Mouse (Mus musculus) thymus, postnatal 25 days (tissue): ENCODE measurements around the gene Gm4491.
A peak's percentile ranks its signal among the peaks of the same experiment; 100 is the strongest.

ENCODE experiments used
- DNase-seq: peaks from one replicate; pipeline ENCODE4 v3.0.0; 2022

Gm4491 gene

GRCm38 (mm10) chr14:57115823-57116544 lies at the start of gene Gm4491:
Gm4491 (minus strand) TSS chr14:57115883.
- DNase-seq: no peak

- DNase-seq: no peak
Observed at GRCm38 (mm10) chr14:57161833-57162232, 46.1 kb upstream of the Gm4491 start.

DNA sequence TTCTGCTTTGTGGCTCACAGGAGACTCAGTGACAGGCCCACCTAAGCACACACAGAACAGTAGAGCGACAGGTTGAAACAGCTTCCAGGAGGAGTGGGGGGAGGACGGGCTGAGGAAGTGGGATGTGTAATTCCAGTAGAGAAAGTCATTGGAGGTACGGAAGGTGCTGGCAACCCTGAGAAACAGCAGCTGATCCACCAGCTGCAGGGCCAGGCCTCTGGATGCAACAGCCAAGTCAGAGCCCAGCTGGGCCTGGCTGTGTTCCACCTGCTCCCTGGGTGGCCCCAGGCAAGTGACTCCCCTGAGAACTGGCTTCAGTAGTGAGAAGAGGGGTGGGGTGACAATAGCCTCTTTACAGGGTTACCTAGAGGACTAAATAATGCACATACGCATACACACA lies 45.5 kb upstream of the Gm4491 start:
- DNase-seq: no peak

DNA sequence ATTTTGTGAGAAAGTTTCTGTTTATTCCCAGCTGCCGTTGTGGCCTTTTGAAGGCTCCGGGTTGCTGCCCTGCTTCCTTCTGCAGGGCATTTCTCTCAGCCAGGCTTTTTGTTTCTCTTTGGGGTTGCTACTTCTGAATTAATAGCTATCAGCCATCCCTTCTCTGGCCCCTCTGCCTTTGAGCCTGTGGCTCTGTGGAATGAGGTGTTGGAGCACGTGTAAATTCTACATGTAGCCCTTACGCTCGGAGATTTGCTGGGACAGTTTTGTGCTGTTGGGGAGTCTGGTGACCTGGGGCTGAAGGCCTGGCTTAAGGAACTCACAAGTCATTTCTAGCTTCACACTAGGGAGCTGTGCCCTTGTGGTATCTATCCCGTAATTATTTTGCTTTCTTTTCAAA lies 39.2 kb upstream of the Gm4491 start:
- DNase-seq: no peak

DNA sequence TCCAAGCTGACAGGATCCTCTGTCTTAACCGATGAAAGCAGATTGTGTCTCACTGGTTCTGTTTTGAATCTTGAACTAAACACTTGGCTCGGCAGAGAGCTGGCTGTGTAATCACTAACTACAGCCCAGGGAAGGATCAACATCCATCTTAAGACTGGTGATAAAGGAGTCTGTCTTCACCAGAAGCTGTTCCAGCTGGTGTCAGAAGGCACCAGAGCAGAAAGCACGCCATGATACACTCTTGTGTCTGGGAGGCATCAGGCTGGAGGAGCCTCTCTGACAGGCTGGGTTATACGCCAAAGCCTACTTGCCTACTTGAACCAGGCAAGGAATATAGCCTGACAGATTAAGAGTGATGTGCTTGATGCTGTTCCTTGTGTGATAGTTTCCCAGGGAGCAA lies 30.1 kb upstream of the Gm4491 start:
- no peak for DNase-seq

DNA sequence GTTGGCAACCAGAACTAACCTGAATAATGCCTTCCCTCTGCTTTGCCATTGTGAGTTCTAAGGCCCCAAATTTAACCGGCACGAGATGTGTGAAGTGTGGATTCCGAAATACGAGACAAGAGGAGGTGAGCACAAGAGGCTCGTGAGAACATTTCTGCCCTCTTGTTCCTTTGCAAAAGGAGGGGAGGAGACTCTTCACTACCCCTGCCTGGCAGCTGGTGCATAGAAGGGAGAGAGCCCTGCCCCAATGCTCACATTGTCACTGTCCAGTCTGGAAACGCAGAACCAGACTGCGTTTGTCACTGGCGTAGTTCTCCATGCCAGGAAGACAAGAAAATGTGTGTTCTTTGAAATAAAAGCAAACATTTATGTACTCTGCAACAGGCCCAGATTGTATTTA lies 19.6 kb upstream of the Gm4491 start:
- DNase-seq: no peak

DNA sequence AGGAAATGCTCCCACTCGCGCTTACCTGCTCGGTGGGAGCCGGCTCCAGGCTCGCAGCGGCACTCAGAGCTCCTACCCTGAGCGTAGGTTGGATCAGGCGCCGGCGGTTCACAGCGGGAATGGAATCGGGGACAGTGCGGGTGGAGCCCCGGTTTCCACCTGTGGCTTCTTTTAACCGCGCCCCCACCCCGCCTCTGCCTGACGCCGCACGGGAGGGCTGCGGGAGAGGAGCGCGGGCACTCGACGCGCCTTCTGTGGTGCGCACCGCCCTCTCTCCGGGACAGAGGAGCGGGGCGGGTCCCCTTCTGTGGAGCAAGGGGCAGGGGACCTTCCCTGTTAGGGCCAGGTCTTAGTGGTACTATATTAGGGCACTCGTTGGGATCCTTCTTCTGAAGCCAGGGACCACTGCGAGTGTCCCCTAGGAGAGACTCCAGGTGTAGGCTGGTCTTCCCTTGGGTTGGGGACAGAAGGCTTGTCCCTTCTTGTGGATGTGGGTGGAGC lies 17.5 kb upstream of the Gm4491 start, which contains the start of gene Gjb6:
Gjb6 (minus strand) TSS at position 451 of the 501 bp plus-strand sequence.
- no peak for DNase-seq

DNA sequence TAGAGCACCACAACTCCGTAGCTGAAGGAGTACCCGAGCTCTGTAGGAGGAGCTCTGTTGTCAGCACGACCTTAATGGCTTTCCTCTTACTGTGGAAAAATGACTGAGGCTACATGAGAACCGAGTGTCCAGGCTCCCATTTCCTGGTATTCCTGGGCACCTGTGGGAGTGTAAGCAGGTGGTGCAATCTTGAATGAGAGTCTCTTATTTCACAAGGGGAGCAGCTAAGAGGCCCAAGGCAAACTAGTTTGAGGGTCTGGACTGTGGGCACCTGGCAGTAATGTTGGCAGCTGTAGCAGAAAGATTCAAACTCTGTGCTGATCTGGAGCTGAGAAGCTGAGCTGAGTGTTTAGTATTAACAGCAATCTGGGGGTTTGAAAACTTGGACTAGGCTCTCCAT lies 11.7 kb upstream of the Gm4491 start:
- DNase-seq: no peak

- no peak for DNase-seq
Observed at GRCm38 (mm10) chr14:57122295-57122694, 6.6 kb upstream of the Gm4491 start.

GRCm38 (mm10) chr14:57109194-57109593 lies 6.5 kb downstream of the Gm4491 start:
- DNase-seq: peak; percentile 23

DNA sequence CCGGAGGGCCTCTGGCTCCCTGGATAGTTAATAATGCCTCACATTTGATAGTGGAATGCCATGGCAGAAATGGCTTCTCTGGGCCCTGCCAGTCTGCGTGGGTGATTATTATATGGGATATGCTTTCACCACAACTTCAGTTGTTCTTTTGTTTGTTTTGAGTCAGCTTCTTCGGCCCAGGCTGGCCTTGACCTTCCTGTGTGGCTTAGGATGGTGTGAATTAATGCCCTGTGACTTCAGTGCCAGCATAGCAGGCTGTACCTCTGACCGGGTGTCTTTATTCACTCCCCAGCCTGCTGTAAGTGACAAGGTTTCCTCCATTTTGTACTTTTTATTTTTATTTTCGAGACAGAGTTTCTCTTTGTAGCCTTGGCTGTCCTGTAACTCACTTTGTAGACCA lies 7.8 kb downstream of the Gm4491 start:
- DNase-seq: no peak

DNA sequence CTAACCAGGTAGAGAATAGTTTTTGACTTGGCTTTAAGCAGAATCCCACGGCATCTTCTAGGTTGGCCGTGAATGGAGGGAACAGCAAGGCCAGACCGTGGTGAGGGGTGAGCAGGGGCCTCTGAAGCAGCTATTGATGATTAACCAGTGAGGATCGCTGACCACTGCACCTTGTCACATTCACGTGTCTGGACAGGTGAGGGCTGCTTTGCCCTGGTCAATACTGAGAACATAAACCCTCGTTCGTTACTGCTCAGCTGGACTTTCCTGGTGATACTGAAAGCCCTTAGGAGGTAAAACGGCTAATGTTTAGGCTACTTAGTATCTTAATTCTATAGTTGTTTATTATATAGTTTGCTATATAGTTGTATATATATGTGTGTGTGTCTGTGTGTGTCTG lies 8.6 kb downstream of the Gm4491 start:
- no peak for DNase-seq

DNA sequence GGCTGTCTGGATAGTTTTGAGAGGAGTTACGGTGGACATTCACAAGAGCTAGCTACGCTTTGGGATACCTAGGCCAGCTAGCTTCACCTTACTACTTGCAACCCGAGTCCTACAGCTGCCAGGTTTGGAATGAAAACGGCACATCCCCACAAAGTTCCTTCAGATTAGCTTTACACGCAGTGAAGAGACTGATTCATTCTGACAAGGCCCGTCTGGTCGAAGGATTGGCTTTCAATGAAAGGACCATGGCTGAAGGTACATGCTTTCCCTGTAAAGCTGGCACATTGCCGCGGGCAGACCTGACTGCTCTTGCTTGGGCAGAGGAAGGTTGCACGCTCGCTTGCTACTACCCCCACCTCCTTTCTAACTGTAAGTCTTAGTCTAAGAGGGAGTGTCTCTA lies 10.0 kb downstream of the Gm4491 start:
- no peak for DNase-seq

GRCm38 (mm10) chr14:57105111-57105510 lies 10.6 kb downstream of the Gm4491 start:
- DNase-seq: no peak

DNA sequence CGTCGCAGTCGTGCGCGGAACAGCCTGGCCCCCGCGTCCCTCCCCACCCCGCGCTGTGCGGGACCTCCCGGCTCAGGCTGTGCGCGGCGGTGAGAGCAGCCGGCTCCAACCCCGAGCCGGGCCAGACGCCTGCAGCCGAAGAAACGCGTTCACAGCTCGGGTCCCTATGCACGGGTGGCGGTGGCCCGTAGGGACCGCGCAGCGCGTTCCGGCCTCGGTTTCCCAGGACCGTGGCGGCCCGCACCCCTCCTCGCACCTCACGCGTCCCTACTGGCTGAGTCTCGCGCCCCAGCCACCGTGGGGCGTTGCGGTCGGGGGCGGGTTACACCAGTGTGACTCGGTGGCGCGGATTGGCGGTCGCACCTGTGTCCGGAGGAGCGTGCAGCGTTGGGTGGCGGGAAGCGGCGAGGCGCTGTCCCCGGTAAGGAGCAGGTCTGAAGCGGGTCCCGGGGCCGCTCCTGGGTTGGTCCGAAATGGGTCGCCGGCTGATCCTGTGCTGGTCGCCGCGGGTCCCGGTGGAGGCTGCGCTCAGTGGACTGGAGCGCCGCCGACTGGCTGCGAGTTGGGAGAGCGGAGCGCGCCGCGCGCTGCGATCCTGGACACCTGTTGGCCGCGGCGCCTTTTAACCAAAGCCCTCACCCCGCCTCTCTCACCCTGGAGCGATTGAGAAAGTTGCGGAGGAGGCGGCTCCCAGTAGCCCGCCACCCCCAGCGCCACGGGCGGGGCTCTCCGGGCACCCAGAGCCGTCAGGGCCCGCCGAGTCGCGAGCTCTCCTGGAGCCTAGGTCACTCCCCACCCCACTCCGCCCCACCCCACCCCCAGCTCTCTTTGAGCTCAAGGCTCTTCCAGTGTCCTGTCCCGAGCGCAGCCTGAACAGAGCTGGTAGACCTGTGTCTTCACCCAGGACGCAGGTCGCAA lies 11.3 kb downstream of the Gm4491 start, which contains the start of gene Gjb2:
Gjb2 (minus strand) TSS at position 597 of the 918 bp plus-strand sequence.
- peak; percentile 11 for DNase-seq

- DNase-seq: no peak
Observed at GRCm38 (mm10) chr14:57103711-57104105, 12.0 kb downstream of the Gm4491 start.

DNA sequence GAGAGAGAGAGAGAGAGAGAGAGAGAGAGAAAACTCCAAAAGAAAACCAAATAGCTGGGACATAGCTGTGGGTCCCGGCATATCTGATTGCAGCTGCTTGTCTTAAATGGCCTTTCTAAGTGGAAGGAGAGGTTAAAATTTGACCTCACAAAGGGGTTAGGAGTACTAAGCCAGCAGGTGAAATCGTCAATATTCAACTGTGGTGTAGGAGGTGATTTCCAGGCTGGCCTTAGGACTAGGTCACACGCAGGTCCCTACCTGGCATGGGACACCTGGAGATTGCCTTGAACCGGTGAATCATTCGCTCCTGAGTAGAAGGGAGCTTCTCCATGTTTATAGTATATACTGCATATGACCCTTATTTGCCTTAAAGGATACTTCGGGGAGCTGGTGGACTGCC lies 12.6 kb downstream of the Gm4491 start:
- no peak for DNase-seq

DNA sequence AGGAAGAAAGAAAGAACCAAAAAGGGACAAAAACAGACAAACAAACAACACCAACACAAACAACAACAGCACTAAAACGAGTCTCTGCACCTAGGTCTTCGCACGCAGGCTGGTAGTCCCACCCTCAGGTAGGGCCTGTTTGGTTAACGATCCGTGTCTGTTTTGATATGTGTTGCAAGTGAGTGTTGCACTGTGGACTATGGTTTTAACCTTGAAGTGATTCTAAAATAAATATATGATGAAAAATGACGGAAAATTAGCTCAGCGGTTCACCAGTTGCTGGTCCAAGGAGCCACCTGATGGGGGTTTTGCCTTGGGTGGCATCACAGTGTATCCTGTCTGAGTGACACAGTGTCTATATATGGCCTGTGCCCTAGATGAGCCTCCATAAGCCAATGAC lies 14.1 kb downstream of the Gm4491 start:
- no peak for DNase-seq

DNA sequence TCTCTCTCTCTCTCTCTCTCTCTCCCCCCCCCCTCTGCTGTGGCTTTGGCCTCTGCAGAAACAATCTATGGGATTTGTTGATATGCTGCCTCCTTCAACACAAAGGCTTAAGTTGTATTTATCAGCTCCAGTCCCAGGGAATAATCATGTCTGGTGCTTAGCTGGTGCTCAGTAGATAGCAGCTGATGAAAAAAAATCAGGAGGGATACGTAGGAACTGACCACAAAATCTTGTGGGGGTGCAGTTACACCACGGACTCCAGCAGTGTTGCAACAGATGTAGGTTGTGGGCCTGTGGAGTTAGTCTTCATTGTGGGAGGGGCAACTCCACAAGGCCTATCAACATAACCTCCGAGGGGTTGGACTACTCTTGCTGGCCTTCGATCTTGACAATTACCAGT lies 19.8 kb downstream of the Gm4491 start:
- DNase-seq: no peak

DNA sequence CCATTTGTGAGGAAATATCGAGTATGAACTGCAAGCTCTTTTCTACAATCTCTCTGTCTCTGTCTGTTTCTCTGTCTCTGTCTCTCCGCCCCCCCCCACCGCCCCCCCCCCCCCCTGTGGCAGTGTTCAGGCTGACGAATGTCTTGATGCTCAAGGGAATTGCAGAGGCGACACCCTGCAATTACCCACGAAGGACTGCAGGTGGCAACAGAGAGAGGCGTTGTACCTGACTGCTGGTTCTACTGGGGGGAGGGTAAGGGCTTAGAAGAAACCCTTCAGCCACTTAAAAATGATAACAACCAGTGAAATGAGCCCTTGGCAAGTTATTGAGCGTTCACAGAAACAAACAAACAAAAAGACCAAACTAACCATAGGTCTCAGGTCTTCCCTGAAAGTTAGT lies 22.7 kb downstream of the Gm4491 start:
- peak; percentile 46 for DNase-seq

GRCm38 (mm10) chr14:57090001-57090400 lies 25.7 kb downstream of the Gm4491 start:
- no peak for DNase-seq

DNA sequence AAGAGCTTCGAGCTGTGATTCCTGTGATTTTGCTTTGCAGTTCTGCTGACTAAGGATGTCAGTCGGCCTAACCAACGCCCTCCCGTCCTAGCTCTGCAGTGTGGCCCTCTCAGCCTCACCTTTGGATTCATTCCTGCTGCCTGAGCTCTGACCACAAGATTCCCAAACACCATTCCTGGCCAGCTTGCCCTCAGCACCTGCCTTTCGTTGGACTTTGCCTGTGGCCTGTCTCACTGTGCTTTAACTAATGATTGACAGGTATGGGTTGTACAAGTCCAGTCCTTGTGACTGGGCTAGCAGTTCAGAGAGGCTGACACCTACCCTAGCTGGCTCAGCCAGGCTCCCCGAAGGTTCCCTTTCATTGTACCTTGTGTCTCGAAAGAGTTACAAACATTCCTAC lies 26.6 kb downstream of the Gm4491 start:
- no peak for DNase-seq

- DNase-seq: no peak
Observed at GRCm38 (mm10) chr14:57084180-57084668, 31.5 kb downstream of the Gm4491 start.

DNA sequence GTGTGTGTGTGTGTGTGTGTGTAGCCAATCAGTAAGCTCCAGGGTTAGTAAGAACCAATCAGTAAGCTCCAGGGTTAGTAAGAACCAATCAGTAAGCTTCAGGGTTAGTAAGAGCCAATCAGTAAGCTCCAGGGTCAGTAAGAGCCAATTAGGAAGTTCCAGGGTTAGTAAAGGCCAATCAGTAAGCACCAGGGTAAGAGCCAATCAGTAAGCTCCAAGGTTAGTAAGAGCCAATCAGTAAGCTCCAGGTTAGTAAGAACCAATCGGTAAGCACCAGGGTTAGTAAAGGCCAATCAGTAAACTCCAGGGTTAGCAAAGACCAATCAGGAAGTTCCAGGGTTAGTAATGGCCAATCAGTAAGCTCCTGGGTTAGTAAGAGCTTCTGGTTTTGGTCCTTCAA lies 32.8 kb downstream of the Gm4491 start:
- no peak for DNase-seq
